Mouse (Mus musculus): Measurements from ENCODE around the gene Ankrd11.

Ankrd11 gene

GRCm38 (mm10) chr8:122968145-122968544 lies 73.9 kb downstream of the Ankrd11 start:
- in situ Hi-C loops (cut with MboI, MseI): no loop called here

DNA sequence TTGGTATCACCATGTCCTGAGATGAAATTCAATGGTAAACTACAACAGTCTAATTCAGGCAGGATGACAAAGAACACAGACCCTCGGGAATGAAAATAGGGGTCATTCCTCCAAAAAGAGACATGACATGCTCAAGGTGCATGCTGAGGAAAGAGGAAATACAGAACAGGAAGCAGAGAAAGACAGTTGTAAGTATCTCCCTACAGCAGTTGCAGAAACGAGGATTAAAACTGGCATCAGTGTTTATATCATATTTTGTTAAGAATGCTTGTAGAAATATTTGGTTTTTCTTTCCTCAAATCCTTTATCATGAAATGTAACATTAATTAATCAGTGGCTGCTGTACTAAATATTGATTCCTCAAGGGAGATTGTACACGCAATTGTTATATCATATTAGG lies 75.4 kb downstream of the Ankrd11 start:
- in situ Hi-C loops (cut with MboI, MseI): no loop called here

DNA sequence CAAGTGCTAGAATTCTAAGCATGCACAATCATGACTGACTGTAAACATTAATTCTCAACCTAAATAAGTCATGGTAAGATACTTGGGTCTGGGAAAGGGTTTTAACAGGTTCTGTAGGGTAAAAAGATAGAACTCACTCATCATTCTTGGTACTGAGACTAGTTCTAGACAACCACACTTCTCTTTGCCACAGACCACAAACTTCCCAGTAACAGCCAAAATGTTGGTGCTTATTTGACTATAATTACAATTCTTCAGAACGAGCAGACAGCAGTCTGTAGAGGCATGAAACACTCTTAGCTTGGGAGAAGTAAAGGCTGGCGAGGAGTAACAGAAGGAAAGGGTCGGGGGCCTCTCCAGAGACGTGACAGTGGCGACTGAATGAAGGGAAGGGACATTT lies 80.0 kb downstream of the Ankrd11 start:
- in situ Hi-C loops (cut with MboI, MseI): no loop called here

DNA sequence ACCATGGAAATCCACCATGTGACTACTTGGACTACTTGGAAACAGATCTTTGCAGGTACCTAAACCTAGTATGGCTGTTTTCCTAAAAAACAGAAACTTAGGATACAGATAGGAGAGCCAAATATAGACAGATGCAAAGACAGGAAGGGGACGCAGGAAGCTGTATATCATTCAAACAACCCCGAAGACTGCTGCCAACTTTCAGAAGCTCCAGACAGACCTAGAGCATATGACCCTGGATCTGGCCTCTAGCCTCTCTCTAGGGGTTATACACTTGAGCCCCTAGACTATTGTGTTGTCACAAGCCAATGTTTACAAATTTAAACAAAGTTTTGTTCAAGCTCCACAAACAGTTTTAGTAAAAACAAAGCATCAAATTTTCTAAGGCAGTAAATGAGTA lies 80.6 kb downstream of the Ankrd11 start:
- in situ Hi-C loops (cut with MboI, MseI): no loop called here

DNA sequence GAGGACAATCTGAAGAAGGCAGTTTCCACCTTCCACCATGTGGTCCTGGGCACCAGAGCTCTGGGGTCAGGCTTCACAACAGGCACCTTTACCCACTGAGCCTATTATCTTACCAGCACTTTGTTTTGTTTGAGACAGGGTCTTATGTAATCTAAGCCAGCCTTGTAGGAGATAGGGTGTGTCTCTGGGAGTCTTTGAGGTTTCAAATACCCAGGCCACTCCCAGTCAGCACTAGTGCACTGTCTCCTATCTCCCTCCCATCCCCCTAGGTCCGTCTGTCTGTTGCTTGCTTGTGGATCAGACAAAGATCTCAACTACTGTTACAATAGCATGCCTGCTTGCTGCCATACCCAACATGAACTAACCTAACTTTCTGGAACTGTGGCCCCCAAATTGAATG lies 81.1 kb downstream of the Ankrd11 start:
- in situ Hi-C loops (cut with MboI, MseI): no loop called here

- in situ Hi-C loops (cut with MboI, MseI): no loop called here
Observed at GRCm38 (mm10) chr8:122960323-122960722, 81.8 kb downstream of the Ankrd11 start.

GRCm38 (mm10) chr8:122955997-122956396 lies 86.1 kb downstream of the Ankrd11 start:
- in situ Hi-C loops (cut with MboI, MseI): no loop called here

DNA sequence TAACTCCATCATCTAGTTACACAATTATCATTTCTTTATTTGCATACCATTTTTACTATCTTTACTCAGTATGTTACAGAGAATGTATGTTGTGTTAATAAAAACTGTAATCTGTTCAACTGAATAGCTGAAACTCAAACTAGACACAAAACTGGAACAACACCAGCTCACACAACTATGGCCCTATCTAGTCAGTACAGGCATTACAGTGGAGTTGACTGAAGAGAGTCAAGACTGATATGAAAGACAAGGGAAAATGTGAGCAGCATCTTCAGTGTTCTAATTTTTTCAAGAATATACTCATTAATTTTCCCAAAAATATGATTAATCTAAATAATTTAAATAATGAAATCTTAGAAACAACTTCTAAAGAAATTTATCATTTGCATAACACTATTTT lies 86.9 kb downstream of the Ankrd11 start:
- in situ Hi-C loops (cut with MboI, MseI): no loop called here

DNA sequence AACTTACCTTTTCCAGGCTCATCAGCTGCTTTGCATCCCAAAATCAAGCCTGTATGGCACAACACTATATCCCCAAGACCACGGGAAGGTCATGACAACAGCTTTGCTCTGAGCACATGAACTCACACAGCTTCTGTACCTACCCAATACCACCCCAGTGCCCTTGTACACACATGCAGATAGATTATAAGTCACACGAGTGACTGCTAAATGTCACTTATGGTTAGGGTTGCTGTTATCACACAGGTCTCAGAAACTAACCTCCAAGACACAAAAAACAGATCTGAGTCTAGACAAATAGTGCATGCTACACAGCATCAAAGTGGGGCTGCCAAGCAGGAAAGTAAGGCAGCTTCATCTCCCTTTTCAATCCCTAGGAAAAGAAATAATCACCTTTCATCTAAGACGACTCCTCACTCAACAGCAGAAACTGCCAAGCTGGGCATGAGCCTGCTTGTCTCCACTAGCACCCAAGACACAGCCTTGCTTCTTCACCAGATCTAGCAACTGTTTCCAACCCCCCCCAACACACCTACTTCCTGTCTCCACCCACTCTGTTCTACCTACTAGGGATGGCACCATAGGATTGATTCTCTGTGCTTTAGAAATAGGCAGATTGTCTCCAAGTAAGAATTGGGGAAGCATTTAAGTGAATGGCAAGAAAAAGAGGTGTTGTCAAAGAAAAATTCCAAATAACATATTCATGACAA lies 87.8 kb downstream of the Ankrd11 start:
- in situ Hi-C loops (cut with MboI, MseI): no loop called here

DNA sequence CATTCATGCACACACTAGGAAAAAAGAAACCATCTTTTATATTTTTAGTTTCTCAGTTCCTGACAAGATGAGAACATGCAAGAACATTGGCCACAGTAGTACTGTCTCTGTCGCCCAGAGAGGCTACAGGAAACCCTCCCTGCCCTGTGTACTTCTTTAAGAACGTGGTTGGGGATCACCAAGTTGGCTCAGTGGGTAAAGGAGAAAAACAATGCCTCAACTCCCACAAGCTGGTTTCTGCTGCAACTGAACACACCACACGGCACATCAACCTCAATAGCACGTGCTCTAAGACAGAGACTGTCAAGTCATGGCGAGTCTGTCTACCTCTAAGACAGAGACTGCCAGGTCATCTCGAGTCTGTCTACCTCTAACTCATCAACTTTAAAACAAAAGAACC lies 89.0 kb downstream of the Ankrd11 start:
- in situ Hi-C loops (cut with MboI, MseI): no loop called here

DNA sequence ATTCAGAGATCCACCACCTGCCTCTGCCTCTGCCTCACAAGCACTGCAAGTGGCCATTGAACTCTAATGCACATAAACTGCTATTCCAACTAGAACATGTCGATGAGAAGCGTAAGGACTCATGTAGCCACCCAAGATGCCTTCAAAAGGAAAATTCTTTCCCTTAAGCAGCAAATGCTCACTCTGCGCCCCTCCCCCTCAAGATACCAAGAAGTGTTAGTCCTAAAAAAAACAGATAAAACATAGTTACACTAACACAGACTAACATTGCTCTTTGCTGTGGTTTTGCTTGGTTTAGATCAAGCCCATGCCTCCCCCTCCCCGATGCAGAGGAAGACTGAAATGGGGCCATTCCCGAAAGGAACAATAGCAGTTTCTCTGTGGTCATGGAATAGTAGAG lies 90.6 kb downstream of the Ankrd11 start:
- in situ Hi-C loops (cut with MboI, MseI): no loop called here

DNA sequence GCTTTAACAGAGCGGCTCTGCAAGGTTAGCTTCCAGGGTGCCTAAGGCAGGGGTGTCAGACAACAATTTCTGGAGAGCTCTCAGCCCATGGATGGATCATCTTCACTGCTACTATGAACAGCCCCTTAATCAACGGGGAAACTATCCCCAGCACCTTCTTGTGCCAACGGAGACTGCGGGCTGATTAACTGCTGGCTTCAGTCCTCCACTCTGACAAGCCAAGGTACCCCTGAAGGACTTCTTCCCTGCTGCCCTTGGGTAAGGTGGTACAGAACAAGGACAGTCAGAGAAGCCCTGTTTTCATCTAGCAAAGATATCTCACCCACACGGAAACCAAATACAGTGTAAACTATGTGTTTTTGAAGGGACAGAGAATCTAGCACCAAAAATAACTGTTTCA lies 92.4 kb downstream of the Ankrd11 start:
- in situ Hi-C loops (cut with MboI, MseI): no loop called here

GRCm38 (mm10) chr8:122945775-122946174 lies 96.3 kb downstream of the Ankrd11 start:
- in situ Hi-C loops (cut with MboI, MseI): no loop called here

DNA sequence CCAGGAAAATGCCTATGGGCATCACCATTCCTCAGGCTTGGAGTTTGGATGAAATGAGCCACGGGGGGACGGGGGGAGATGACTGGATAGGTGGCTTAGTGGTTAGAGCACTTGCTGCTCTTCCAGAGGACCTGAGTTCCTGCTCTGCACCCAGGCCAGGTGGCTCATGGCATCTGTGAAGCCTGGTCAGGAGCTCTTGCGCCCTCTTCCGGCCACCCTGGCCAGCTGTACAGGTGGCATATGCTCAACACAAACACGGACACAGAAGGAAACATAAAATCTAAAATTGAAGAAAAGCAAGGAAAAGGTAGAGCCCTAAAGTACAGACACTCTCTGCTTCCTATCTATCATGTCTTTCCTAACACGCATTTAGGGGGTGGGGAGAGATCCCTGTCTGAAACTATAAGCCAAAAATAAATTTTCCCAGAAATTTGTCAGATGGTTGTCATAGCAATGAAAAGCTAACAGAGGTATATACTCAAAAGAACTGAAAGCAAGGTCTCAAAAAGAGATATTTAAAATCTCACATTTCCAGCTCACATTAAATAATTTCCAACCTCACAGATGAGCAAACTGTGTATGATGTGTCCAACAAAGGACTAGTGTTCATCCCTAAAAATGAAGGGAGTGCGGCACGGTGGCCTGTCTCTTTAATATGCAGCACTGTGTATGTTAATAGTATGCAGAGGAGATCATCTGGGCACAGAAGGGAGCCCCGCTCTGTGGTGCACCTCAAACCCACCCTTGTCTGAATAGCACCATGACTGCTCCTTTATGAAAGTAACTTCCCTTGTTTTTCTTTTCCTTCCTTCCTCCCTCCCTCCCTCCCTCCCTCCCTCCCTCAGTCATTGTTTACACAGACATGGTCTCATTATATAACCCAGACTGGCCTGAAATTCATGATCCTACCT lies 99.0 kb downstream of the Ankrd11 start:
- in situ Hi-C loops (cut with MboI, MseI): no loop called here

DNA sequence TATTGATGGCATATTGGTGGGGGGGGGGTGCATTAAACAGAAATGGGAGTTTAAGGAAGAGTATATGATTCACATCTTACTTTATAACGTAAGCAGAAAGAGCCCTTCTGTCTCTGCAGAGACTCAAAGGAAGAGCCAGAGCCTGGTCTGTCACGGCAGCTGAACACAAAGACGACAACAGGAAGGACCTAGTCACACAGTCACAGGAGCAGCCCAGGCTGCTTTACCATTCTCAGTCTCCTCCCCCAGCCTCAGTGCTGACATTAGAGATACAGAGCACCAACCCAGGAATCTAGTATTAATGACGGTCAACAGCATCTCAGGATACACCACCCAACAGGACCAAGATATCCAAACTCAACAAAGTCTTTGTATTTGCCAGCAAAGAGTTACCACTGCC lies 103.5 kb downstream of the Ankrd11 start:
- in situ Hi-C loops (cut with MboI, MseI): no loop called here

- in situ Hi-C loops (cut with MboI, MseI): no loop called here
Observed at GRCm38 (mm10) chr8:122938170-122938569, 103.9 kb downstream of the Ankrd11 start.

DNA sequence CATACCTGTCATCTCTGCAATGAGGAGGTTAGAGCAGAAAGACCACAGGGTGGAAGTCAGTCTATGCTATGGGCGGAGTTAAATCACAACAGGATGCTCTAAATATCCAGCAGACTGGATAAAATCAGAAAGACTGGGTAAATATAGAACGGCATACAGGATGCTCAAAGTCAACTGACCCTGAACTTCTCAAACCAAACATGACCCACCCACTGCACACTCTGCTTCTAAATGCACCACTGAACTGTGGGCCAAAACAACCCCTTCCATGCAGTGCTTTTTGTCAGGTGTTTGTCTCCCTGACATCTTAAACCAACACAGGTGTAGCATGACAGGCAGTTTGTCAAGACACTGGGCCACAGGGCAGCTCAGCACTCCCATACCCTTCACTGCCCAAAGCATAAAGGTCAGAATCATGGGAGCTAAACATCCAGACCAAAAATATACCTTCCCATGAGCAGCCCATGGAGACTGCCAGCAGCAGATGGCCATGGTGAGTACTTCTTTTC lies 104.5 kb downstream of the Ankrd11 start:
- in situ Hi-C loops (cut with MboI, MseI): no loop called here

- in situ Hi-C loops (cut with MboI, MseI): no loop called here
Observed at GRCm38 (mm10) chr8:122935912-122936311, 106.2 kb downstream of the Ankrd11 start.

- in situ Hi-C loops (cut with MboI, MseI): no loop called here
Observed at GRCm38 (mm10) chr8:122935118-122935517, 107.0 kb downstream of the Ankrd11 start.

GRCm38 (mm10) chr8:122933973-122934372 lies 108.1 kb downstream of the Ankrd11 start:
- in situ Hi-C loops (cut with MboI, MseI): no loop called here

DNA sequence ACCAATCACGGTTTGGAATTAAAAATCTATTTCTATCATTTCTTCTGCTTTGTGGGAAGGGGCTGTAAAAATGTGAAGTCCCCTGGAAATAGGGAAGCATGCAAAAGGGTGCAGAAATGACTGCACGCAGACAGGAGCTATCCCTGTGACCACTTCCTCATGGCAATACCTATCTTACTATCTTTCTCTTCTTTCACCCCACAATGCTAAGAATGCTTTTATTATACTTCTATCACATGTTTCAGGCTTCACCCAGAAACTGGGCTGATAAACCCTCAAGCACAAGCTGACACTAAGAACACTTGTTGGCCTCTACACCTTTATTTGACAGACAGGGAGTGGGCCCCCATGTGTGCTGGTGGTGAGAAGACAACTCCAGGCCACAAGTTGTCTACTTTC lies 109.5 kb downstream of the Ankrd11 start:
- in situ Hi-C loops (cut with MboI, MseI): no loop called here

GRCm38 (mm10) chr8:122931834-122932560 lies 110.1 kb downstream of the Ankrd11 start:
- in situ Hi-C loops (cut with MboI, MseI): no loop called here

All from T-helper 1 cell (primary cell).